Mouse (Mus musculus) mouse trophoblast stem cell (cell line): ENCODE measurements around the gene Tssk3.

ENCODE experiments used
- in situ Hi-C, 2 experiments: fragments of 300-500 bp; cut with MseI, MboI; formaldehyde crosslinking; loops; 2 replicates in 1 of 2; 3 replicates in 1 of 2; pipeline ENCODE4 v1.15.1; 2025

Tssk3 gene

GRCm38 (mm10) chr4:129448713-129449112 is 42.1 kb downstream of the Tssk3 start:
- in situ Hi-C loops: no loop called here

GRCm38 (mm10) chr4:129447778-129448563 is 42.9 kb downstream of the Tssk3 start:
- in situ Hi-C loops: no loop called here

GRCm38 (mm10) chr4:129447360-129447759 is 43.5 kb downstream of the Tssk3 start:
- in situ Hi-C loops: no loop called here

- in situ Hi-C loops: no loop called here
These were observed 49.7 kb downstream of the Tssk3 start for GRCm38 (mm10) chr4:129441145-129441544.

GRCm38 (mm10) chr4:129440340-129441063 is 50.3 kb downstream of the Tssk3 start, which contains the start of gene Zbtb8b:
TSS of gene Zbtb8b (minus strand) at chr4:129440853.
- in situ Hi-C loops: no loop called here
